Mouse (Mus musculus) spleen, postnatal 4 days (tissue): ENCODE measurements around the gene Gm13276.
A peak's percentile ranks its signal among the peaks of the same experiment; 100 is the strongest.
"Not testable (repeated sequence)": the region's sequence is repeated elsewhere in the genome, so short reads cannot be mapped to it uniquely, and the experiment has no call there.

Experiments used
- DNase-seq, 2 experiments: peaks; one replicate each; pipeline ENCODE4 v3.0.0; 2022; ENCODE audit warnings: low spot score in 2 of 2

Gm13276 gene

GRCm38 (mm10) chr4:88782335-88782734 lies 3.2 kb upstream of the Gm13276 start:
- not testable (repeated sequence) for DNase-seq

GRCm38 (mm10) chr4:88788402-88788801 lies 2.9 kb downstream of the Gm13276 start, which contains the start of gene Gm13277:
Gm13277 (plus strand) TSS chr4:88788632.
- peak; percentile 61 to 76 for DNase-seq

- DNase-seq = not testable (repeated sequence)
These were observed 5.7 kb downstream of the Gm13276 start, which contains the start of gene Gm13278 for GRCm38 (mm10) chr4:88791250-88791649. Gm13278 (plus strand) TSS chr4:88791550.

GRCm38 (mm10) chr4:88793936-88794675 lies 8.6 kb downstream of the Gm13276 start, which contains the start of gene Gm13275:
Gm13275 (plus strand) TSS chr4:88794487.
- peak; percentile 59 to 89 for DNase-seq

- DNase-seq = not testable (repeated sequence)
These were observed 11.6 kb downstream of the Gm13276 start, which contains the start of gene Gm13279 for GRCm38 (mm10) chr4:88797097-88797496. Gm13279 (plus strand) TSS chr4:88797397.

GRCm38 (mm10) chr4:88799365-88799764 lies 13.9 kb downstream of the Gm13276 start, which contains the start of gene Gm13285:
Gm13285 (plus strand) TSS chr4:88799665.
- not testable (repeated sequence) for DNase-seq

GRCm38 (mm10) chr4:88802954-88803353 lies 17.4 kb downstream of the Gm13276 start, which contains the start of gene Gm13287:
Gm13287 (plus strand) TSS chr4:88803254.
- not testable (repeated sequence) for DNase-seq

GRCm38 (mm10) chr4:88805231-88805630 lies 19.7 kb downstream of the Gm13276 start, which contains the start of gene Gm13288:
Gm13288 (plus strand) TSS chr4:88805531.
- DNase-seq = not testable (repeated sequence)

GRCm38 (mm10) chr4:88805761-88806160 lies 20.3 kb downstream of the Gm13276 start:
- not testable (repeated sequence) for DNase-seq

- no peak for DNase-seq
These were observed 30.4 kb downstream of the Gm13276 start, which contains the start of gene Ifna7 for GRCm38 (mm10) chr4:88815928-88816327. Ifna7 (plus strand) TSS chr4:88816228.

GRCm38 (mm10) chr4:88819659-88820058 lies 34.1 kb downstream of the Gm13276 start, which contains the start of gene Ifna11:
Ifna11 (plus strand) TSS chr4:88819959.
- DNase-seq = no peak

GRCm38 (mm10) chr4:88822995-88823394 lies 37.5 kb downstream of the Gm13276 start:
- no peak for DNase-seq

- not testable (repeated sequence) for DNase-seq
These were observed 41.6 kb downstream of the Gm13276 start, which contains the start of gene Ifna6 for GRCm38 (mm10) chr4:88827116-88827515. Ifna6 (plus strand) TSS chr4:88827416.

GRCm38 (mm10) chr4:88830523-88830922 lies 45.0 kb downstream of the Gm13276 start:
- DNase-seq = no peak

GRCm38 (mm10) chr4:88835225-88835624 lies 49.7 kb downstream of the Gm13276 start, which contains the start of gene Ifna5:
Ifna5 (plus strand) TSS chr4:88835525.
- not testable (repeated sequence) for DNase-seq
